Mouse (Mus musculus): Measurements from ENCODE around the gene Cep63.

DNA sequence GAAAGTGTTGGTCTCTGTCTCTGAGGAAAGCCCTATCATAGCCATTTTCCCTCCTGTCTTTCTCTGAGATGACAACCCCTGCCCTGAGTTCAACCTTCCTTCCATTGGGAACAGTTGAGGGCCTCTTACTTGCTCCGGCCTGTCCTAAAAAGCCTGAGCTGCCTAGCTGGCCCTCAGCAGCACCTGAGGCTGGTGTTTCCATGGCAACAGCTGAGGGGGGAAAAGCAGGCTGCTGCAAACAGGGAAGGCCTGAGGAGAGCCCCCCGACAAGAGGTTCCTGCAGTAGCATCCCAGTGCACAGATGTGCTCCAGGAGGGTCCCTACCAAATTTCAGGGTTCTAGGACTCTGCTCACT is 82.6 kb downstream of the Cep63 start:
- no peak for TF ChIP-seq CTCF (IDR thresholded peaks at IDR 0.05; ENCODE audit: borderline replicate concordance, control insufficient read depth, extremely low read depth, insufficient read depth, low read length, poor library complexity)
- TF ChIP-seq POLR2A (IDR thresholded peaks at IDR 0.05; ENCODE audit: control insufficient read depth, extremely low read depth, insufficient read depth, low read length, poor library complexity) = no peak
